Mouse (Mus musculus): ENCODE data around the gene Wdr81.

The Wdr81 gene

DNA sequence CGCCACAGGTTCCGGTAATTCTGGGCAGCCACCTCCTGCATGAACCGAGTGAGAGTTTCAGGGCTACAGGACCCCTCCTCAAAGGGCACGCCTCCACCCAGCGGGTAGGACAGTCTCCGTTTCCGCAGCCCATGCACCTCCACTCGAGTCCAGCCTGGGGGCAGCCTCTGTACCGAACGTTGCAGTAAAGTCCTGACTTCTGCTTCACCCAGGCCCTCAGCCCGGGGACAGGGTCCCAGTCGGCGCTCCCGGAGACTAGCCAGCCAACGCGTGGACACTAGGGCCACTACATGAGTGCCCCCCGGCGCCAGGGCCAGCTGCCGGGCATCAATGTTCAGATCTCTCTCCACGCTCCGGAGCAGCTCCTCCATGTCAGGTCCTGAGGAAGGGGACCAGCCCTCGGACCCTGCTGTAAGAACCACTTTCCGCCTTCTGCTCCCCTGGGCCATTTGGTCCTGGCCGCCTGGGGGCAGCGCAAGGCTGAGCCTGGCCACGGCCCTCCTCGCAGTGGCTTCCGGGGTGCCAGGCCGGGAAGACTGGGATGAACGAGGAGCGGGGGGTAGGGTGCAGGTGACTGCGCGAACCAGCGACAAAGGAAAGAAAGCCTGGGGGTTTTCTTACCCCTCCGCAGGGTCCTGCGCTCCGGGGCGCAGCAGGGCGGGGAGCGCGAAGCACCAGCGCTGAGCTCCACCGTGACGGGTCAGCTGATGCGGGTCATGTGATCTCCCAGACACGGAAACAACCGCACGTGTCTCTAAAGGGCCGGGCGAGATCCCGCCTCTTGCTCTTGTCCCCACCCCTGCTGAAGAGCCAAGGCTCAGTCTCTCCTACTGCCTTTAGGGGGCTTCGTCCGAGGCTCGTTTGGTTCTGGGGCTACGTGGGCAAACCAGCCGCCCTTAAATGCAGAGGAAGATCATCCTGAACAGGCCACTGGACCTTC, at the start of gene Wdr81:
Gene Wdr81 (minus strand): TSS at position 727 of the 940 bp plus-strand sequence.
- DNase-seq: peak; percentile 89 to 90

GRCm38 (mm10) chr11:75498126-75498525, 43.6 kb upstream of the Wdr81 start:
- no peak for DNase-seq

GRCm38 (mm10) chr11:75494296-75495049, 40.0 kb upstream of the Wdr81 start:
- no peak for DNase-seq

DNA sequence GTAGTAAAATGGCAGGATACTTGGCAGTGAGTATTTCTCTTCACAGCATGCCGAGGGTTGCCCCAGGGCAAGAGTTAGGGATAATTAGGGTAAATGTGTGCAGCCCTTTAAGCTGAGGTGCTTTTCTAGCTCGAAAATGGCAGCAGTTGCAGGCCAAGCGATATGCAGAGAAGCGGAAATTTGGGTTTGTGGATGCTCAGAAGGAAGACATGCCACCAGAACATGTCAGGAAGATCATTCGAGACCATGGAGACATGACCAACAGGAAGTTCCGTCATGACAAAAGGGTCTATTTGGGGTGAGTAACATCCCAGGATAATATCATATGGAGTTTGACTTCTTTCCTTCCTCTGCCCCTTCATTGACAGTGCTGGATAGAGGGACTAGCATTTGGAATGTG, 33.0 kb upstream of the Wdr81 start:
- peak in 1 of 2 experiments; percentile 18 for DNase-seq

GRCm38 (mm10) chr11:75486601-75487285, 32.2 kb upstream of the Wdr81 start, which contains the start of gene Prpf8:
TSS of gene Prpf8 (plus strand) at chr11:75486816.
- peak; percentile 97 to 98 for DNase-seq

DNA sequence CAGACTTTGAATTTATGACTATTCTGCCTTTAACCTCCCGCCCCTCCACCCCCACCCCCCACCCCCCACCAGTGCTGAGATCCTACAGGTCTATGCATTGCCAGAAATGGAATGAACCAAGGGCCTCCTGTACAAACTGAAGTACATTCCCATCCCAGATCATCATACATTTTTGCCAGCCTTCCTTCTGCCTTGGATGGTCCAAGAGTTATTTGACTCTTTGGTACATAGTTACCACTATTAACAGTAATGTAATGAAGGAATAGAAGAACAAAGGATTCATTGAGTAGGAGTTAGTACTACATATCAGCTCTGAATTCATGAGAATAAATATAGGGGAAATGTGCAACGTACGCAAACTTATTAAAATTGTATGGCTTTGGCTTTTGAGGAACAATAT, 31.7 kb upstream of the Wdr81 start:
- DNase-seq: no peak

- no peak for DNase-seq
These were observed 18.9 kb upstream of the Wdr81 start for GRCm38 (mm10) chr11:75473376-75473775.

DNA sequence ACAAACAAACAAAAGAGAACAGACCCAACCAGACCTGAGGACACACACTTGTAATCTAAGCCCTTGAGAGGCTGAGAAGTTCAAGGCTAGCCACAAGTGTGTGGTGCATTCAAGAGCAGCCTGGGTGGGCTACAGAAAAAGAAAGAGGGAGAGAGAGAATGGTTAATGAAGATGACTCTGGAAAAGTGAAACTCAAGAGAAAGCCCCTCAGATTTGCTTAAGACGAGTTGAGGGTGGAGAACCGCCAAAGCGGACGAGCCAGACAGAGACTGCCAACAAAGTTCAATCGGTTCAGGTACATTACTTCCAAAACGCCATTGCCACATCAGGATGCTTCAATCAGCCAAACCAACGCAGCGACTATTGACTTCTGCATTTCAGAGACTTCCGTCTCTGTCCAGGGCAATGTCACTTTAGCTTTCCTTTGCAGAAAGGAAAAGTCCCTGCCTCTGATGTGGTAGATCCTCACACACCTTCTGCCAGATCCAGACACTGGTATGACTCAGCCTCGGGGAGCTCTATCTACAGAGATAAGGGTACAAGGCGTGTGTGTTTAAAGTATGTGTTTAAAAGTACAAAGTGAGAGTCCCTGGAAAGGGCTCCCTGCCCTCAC, 18.1 kb upstream of the Wdr81 start:
- DNase-seq: no peak

- no peak for DNase-seq
These were observed 16.2 kb upstream of the Wdr81 start for GRCm38 (mm10) chr11:75470675-75471074.

DNA sequence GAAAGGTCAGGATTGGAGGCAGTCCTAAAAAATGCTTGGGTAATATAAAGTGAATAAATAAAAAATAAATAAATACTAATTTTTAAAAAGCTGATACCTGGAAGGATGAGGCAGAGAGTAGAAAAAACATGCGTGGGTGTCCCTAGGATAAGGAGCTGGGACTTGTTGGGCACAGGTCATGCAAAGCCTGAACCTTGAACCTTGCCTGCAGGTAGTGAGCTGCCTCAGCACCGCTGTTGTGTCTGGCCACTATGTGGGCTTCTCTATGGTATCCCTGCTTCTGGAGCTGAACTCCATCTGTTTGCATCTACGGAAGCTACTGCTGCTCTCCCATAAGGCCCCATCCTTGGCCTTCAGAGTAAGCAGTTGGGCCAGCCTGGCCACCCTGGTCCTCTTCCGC, 14.7 kb upstream of the Wdr81 start:
- DNase-seq: no peak

DNA sequence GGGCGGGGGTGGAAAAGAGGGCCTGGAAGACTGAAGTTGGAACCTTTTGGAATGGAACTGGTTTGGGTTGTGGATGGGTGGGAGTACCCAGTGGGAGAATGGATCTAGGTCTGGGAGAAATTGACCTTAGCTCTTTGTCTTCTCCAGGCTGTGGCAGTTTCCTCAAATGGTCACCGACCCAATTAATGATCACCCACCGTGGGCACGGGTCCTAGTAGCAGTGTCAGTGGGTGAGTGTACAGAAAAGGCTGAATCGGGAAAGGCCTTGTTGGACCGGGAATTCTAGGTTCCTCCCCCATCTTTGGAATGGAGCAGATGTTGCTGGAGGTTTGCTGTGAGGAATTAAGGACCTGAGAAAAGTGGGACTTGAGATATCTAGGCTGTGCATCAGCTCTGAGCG, 13.9 kb upstream of the Wdr81 start:
- DNase-seq: no peak

- peak in 1 of 2 experiments; percentile 32 for DNase-seq
These were observed 13.1 kb upstream of the Wdr81 start for GRCm38 (mm10) chr11:75467512-75468215.

DNA sequence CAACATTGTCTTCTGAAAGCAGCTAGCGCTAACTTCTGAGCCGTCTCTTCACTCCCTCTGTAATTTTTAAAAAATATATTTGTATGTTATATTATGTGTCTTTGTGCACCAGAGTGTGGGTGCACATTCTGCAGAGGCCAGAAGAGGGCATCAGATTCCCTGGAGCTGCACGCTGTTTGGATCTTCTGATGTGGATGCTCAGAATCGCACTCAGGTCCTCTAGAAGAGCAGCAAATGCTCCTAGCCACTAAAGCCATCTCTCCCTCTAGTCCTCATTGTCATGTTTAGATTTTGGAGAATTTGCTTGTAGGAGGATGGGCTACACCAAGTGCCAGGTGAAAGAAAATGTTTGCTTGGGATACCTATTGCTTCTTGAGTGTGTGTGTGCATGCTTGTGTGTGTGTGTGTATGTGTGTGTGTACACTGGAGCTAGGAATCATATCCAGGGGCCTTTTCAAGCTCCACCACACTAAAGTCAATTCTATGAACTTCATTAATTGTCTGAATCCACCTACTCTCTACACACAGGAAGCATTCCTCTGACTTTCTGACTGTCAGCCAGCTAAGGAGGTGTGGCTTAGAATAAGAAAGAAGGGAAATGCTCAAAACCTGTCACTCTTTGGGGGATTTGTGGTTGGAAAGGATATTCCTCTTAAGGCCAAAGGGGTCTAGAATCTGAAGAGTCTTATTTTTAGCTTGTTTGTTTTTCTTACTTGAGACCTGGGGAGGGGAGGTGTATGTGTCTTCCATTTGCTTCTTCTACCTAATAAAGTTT, 12.4 kb upstream of the Wdr81 start:
- no peak for DNase-seq

- DNase-seq: no peak
These were observed 10.5 kb upstream of the Wdr81 start for GRCm38 (mm10) chr11:75465051-75465450.

DNA sequence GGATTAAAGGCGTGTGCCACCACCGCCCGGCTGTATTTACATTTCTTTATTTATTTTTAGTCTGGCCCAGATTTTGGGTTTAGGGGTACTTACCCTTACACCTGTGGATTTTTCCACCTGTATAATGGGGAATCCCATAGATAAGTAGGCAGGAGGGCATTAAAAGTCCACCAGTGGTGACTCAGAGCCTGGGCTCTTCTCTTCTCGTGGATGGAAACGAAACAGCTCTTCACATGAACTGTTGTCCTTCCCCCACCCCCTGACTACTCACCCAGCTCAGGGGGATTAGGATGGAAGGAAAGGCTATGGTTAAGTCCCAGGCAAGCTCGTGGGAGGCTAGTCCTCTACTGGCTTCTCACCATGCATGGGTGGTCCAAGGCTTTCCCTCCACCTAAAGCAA, 9.9 kb upstream of the Wdr81 start:
- DNase-seq: no peak

- no peak for DNase-seq
These were observed 9.1 kb upstream of the Wdr81 start for GRCm38 (mm10) chr11:75463624-75464023.

- DNase-seq: peak; percentile 75 to 78
These were observed 8.4 kb upstream of the Wdr81 start for GRCm38 (mm10) chr11:75462865-75463336.

- DNase-seq: peak; percentile 70 to 72
These were observed 7.8 kb upstream of the Wdr81 start for GRCm38 (mm10) chr11:75462253-75462783.

GRCm38 (mm10) chr11:75461743-75462252, 7.3 kb upstream of the Wdr81 start:
- no peak for DNase-seq
